Mouse (Mus musculus) layer of hippocampus, postnatal 14 days (tissue): ENCODE results near the gene Emc6. TPM values are rescaled to one million over a fixed set of nuclear protein-coding genes. Genes with fewer than 3 reads are reported as not detected.

ENCODE experiments used
- DNase-seq, 2 experiments: peaks; one replicate each; pipeline ENCODE4 v3.0.0; 2021 to 2022; ENCODE audit warnings: low spot score in 2 of 2, mixed read lengths in 1 of 2
- total RNA-seq, 2 experiments: library from RNA; stranded (reverse); gene quantifications; 2 replicates each; pipeline ENCODE4 v1.2.3; 2021

Gene Emc6
- total RNA-seq, 2 experiments from 2014 or later = 60.6 to 61.9 TPM

- DNase-seq = no peak
Observed at GRCm38 (mm10) chr11:73131020-73131419, 45.8 kb downstream of the Emc6 start.

- no peak for DNase-seq
Observed at GRCm38 (mm10) chr11:73126495-73126894, 50.3 kb downstream of the Emc6 start.

Other genes starting within 250 kb of the Emc6 start
- gene Atp2a3, start 215.9 kb downstream of the Emc6 start, total RNA-seq = 1 to 10 TPM; 7.9 to 8.1 TPM
- under 1 TPM; 0.65 to 0.83 TPM for gene P2rx1, start 177.9 kb downstream of the Emc6 start, total RNA-seq
- 10 to 100 TPM; 80.5 to 82.7 TPM for gene Camkk1, start 158.0 kb downstream of the Emc6 start, total RNA-seq
- 1 to 10 TPM; 9.4 to 9.7 TPM for gene Ncbp3, start 129.3 kb downstream of the Emc6 start, total RNA-seq
- gene Itgae, start 86.5 kb downstream of the Emc6 start, total RNA-seq = under 1 TPM; 0.21 to 0.45 TPM
- under 1 TPM; 0.31 to 0.74 TPM for gene Haspin, start 38.7 kb downstream of the Emc6 start, total RNA-seq
- gene P2rx5, start 16.6 kb downstream of the Emc6 start, total RNA-seq = 1 to 10 TPM; 1.8 to 3.0 TPM
- gene Tax1bp3, start within 50 bp of the Emc6 start, total RNA-seq = 10 to 100 TPM; 22.1 to 22.9 TPM
- 10 to 100 TPM; 18.6 to 20.5 TPM for gene Ctns, start 22.0 kb upstream of the Emc6 start, total RNA-seq
- gene Shpk, start 22.4 kb upstream of the Emc6 start, total RNA-seq = 1 to 10 TPM; 3.0 to 3.2 TPM
- not detected for gene Trpv1, start 57.3 kb upstream of the Emc6 start, total RNA-seq
- under 1 TPM; 0.41 to 0.55 TPM for gene Trpv3, start 90.4 kb upstream of the Emc6 start, total RNA-seq
- 1 to 10 TPM; 3.8 to 4.5 TPM for gene Aspa, start 152.6 kb upstream of the Emc6 start, total RNA-seq
- gene Gm49340, start 152.7 kb upstream of the Emc6 start, total RNA-seq = not detected
- not detected for gene Spata22, start 152.7 kb upstream of the Emc6 start, total RNA-seq
- gene Olfr20, start 173.7 kb upstream of the Emc6 start, total RNA-seq = not detected
- not detected for gene Olfr376, start 194.2 kb upstream of the Emc6 start, total RNA-seq
- gene Olfr1, start 222.6 kb upstream of the Emc6 start, total RNA-seq = not detected